Mouse (Mus musculus) heart, adult 2 months (tissue): Measurements from ENCODE around the gene Fam129b.

Experiments used
- CTCF ChIP-seq: fragments of 200-600 bp; IDR thresholded peaks from 2 replicates; pipeline ENCODE4 v1.8.1; 2022; ENCODE audit warnings: antibody characterized with exemption, mild to moderate bottlenecking, moderate library complexity
- EP300 ChIP-seq: fragments of 200-500 bp; IDR thresholded peaks from 2 replicates; pipeline ENCODE4 v1.6.1; 2011; ENCODE audit warnings: low read depth, low read length, control low read depth; ENCODE audit not compliant: insufficient read depth
- POLR2A ChIP-seq: fragments of 200-500 bp; IDR thresholded peaks from 2 replicates; pipeline ENCODE4 v1.6.1; 2011; ENCODE audit warnings: mild to moderate bottlenecking, low read depth, low read length, control low read depth; ENCODE audit not compliant: insufficient read depth

- TF ChIP-seq POLR2A: no peak
- no peak for TF ChIP-seq CTCF
- TF ChIP-seq EP300: no peak
These were observed 18.2 kb downstream of the Fam129b start for GRCm38 (mm10) chr2:32894097-32894496.
